Mouse (Mus musculus) C2C12 (cell line): ENCODE data around the gene Fnbp1.

Experiments used
- CTCF ChIP-seq: IDR thresholded peaks from one replicate; pipeline ENCODE4 v1.5.1; 2011; ENCODE audit not compliant: control insufficient read depth, insufficient read depth, insufficient read length
- USF1 ChIP-seq: IDR thresholded peaks from one replicate; pipeline ENCODE4 v1.6.1; 2011; ENCODE audit warnings: low read depth, mild to moderate bottlenecking, control low read depth, moderate library complexity

DNA sequence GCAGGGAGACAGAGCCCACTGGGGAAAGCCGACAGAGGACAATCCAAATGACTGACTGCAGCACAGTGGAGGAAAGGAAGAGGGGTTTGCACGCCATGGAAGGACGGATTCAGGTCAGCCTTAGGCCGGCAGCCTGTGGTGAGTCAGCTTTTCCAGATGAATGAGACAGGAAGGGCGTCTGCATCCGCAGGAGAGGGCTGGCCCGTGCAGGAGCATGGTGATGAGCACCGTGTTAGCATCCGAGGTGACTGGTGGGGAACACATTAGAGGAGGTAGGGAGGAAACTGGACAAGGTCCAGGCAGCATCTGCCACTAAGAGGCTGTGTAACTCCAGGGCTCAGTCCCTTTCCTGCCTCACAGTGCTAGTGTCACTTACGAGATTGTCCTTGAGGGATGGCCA is 27.2 kb upstream of the Fnbp1 start:
- no peak for TF ChIP-seq CTCF
- no peak for TF ChIP-seq USF1
